Mouse (Mus musculus) urinary bladder, adult 2 months (tissue): Measurements from ENCODE around the gene Cpeb1. TPM values are rescaled to one million over a fixed set of nuclear protein-coding genes. Genes with fewer than 3 reads are reported as not detected.
"Not testable (repeated sequence)": the region's sequence is repeated elsewhere in the genome, so short reads cannot be mapped to it uniquely, and the experiment has no call there.

Source experiments
- DNase-seq: peaks from one replicate; pipeline ENCODE4 v3.0.0; 2022; ENCODE audit warnings: low spot score
- polyA plus RNA-seq: library from polyadenylated mRNA; depleted of rRNA; stranded (reverse); fragments of >200 nt; gene quantifications from 2 replicates; pipeline ENCODE4 v1.2.3, GENCODE M21; 2012; rRNA removed

Cpeb1 gene
- 52.4 and 67.9 TPM in 2 replicates for polyA plus RNA-seq

GRCm38 (mm10) chr7:81455155-81455651 is at the start of gene Cpeb1:
Gene Cpeb1 (minus strand): TSS chr7:81455465.
- DNase-seq: peak; percentile 48

DNA sequence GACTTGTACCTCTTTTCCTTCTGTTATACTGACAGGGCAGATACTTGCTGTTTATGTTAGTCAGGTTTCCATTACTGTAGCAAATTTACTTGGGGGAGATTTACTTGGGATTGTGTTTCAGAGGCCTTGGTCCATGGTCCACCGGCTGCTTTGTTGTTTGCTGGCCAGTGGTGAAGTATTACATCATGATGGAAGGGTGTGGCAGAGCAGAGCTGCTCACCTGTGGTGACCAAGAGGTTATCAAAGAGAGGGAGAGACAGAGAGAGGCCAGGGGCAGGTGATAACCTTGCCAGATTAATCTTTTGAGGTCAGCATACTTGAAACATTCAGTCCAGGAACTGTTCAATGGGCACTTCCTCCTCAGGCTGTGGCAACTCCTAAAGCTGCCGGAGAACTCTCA is 45.8 kb upstream of the Cpeb1 start:
- no peak for DNase-seq

DNA sequence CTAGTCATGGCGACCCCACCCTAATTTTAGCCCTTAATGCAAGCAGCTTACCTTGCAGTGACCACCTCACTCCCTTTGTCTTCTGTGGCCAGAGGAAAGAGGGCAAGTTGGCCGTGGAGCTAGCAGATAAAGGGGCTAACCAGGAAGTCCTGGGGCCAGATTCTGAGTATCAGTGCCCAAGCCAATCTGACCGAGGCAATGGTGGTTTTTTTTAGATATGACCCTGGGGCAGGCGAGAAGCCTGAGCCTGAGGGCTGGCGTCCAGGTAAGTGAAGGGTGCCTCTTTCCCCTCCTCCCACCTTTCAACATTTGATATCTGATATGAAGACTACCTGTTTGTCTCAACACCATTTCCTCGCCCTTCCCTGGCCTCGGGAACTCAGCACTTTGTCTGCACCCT is 42.9 kb upstream of the Cpeb1 start, which contains the start of gene BC048679:
Gene BC048679 (minus strand): TSS at position 101 of the 400 bp plus-strand sequence.
- DNase-seq: no peak

GRCm38 (mm10) chr7:81497171-81497570 is 41.9 kb upstream of the Cpeb1 start:
- DNase-seq: no peak

GRCm38 (mm10) chr7:81493331-81494021 is 38.2 kb upstream of the Cpeb1 start, which contains the start of gene Ap3b2:
Gene Ap3b2 (minus strand): TSS chr7:81493925.
- peak; percentile 60 for DNase-seq

GRCm38 (mm10) chr7:81492628-81493027 is 37.4 kb upstream of the Cpeb1 start:
- DNase-seq: no peak

DNA sequence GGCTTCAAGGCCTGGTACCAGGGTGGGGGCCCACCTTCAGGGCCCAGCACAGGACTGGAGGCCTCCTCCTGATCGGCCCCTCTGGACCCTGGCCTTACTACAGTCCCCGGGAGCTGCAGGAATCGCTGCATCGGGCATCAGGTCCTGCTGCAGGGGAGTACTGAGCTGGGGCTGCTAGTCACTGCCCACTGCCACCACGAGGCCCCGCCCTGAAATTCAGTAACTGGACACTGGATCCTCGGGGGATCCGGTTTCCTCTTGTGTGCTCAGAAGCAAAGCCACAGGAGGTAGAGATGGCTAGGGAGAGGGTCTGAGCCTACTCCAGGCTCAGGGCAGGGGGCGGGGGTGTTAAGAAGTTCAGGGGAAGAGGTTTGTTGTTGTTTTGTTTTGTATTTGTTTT is 34.4 kb upstream of the Cpeb1 start:
- no peak for DNase-seq

DNA sequence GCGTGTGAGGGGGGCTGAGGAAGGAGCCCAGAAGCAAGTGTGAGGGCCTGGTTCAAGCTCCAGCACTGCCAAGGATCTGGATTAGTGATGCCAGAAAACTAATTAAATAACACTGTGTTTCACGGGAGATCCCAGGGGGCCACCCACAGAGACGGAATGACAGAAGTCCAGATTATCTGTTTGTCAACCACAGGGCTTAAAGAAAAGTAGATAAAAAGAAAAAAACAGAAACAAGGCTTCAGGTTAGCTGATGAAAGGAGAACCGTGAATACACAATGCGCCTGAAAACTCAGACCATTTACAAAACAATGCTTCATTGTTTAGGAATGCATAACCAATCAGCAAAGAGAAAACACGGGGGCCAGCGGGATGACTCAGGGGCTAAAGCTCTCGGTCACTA is 25.5 kb upstream of the Cpeb1 start:
- DNase-seq: no peak

GRCm38 (mm10) chr7:81479531-81480090 is 24.3 kb upstream of the Cpeb1 start:
- DNase-seq: no peak

- DNase-seq: not testable (repeated sequence)
Observed at GRCm38 (mm10) chr7:81478261-81478660, 23.0 kb upstream of the Cpeb1 start.

GRCm38 (mm10) chr7:81476833-81477232 is 21.6 kb upstream of the Cpeb1 start:
- DNase-seq: no peak

- no peak for DNase-seq
Observed at GRCm38 (mm10) chr7:81475221-81475620, 20.0 kb upstream of the Cpeb1 start.

DNA sequence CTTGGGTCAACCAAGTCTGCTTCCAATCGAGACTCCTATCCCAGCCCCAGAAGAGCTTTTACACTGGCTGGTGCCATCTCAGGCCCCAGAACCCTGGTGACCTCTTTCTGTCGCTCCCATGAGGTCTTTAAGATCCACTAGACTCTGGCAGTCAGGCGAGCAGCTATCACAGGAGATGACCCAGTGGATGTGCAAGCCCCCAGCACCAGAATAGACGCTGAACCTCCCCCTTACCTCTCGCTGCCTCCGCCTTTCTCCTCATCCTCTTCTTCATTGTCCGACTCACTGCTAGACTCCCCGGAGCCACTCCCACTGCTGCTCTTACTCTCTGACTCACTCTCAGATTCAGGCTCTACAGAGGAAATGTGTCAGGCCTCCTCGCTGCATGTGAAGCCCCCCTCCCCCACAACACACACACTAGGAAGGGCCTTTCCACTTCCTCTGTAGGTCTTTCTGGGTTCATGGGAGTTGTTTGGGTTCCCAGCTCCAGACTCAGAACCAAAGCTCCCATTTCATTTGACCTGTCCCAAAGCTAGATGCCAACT is 9.7 kb upstream of the Cpeb1 start:
- no peak for DNase-seq

DNA sequence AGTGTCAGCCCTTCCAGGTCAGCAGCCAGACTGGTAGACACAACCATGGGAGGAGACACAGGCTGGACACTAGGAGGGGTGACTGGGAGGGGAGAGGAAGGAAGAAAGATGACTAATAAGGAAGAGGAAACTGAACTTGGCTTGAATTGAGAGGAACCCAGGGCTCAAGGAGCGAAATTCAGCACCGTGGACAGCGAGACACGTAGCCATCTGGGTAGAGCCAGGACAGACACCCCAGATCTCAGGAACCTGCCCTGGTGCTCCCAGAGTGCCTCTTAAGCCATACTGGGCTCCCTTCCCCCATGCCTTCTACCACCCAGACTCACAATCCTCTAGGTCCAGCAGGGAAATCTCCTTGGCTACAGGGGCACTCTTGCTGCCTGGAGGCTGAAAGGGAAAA is 8.9 kb upstream of the Cpeb1 start:
- DNase-seq: no peak

GRCm38 (mm10) chr7:81462815-81463214 is 7.5 kb upstream of the Cpeb1 start:
- DNase-seq: no peak

GRCm38 (mm10) chr7:81454331-81455039 is 780 bp downstream of the Cpeb1 start:
- peak; percentile 42 for DNase-seq

GRCm38 (mm10) chr7:81453443-81454274 is 1.6 kb downstream of the Cpeb1 start:
- DNase-seq: peak; percentile 41

GRCm38 (mm10) chr7:81452971-81453441 is 2.3 kb downstream of the Cpeb1 start:
- no peak for DNase-seq

- no peak for DNase-seq
Observed at GRCm38 (mm10) chr7:81398957-81399356, 56.3 kb downstream of the Cpeb1 start.

GRCm38 (mm10) chr7:81379363-81379762 is 75.9 kb downstream of the Cpeb1 start:
- no peak for DNase-seq

- no peak for DNase-seq
Observed at GRCm38 (mm10) chr7:81372337-81372920, 82.8 kb downstream of the Cpeb1 start.
